Mouse (Mus musculus) ES-E14 (cell line): Measurements from ENCODE around the gene Zfp143. TPM values are rescaled to one million over a fixed set of nuclear protein-coding genes. Genes with fewer than 3 reads are reported as not detected.

Source experiments
- DNase-seq: peaks from one replicate; pipeline ENCODE4 v3.0.0-alpha.2; 2013; ENCODE audit warnings: low read depth, low spot score
- H3K27ac ChIP-seq: 2 replicates; pipeline ENCODE4 v1.5.1; 2012; ENCODE audit warnings: low read depth, mild to moderate bottlenecking, low read length, moderate library complexity, mixed read lengths; ENCODE audit not compliant: poor library complexity, insufficient read depth, severe bottlenecking
- H3K36me3 ChIP-seq: 2 replicates; pipeline ENCODE4 v1.6.1; 2012; ENCODE audit warnings: mild to moderate bottlenecking, low read length, moderate library complexity, mixed read lengths; ENCODE audit not compliant: control insufficient read depth, poor library complexity, insufficient read depth, severe bottlenecking
- H3K4me1 ChIP-seq, 2 experiments: fragments of 150-350 bp in 1 of 2; sonication (generic) in 1 of 2; 2 replicates each; pipeline ENCODE4 v1.6.1; 2012; ENCODE audit warnings: low read length in 2 of 2, mild to moderate bottlenecking in 1 of 2, mixed read lengths in 1 of 2; ENCODE audit not compliant: control insufficient read depth in 2 of 2, insufficient read depth in 2 of 2, poor library complexity in 1 of 2
- H3K4me3 ChIP-seq, 2 experiments: fragments of 150-350 bp in 1 of 2; sonication (generic) in 1 of 2; 2 replicates each; pipeline ENCODE4 v1.5.1; 2012; ENCODE audit warnings: low read length in 2 of 2, low read depth in 1 of 2, mild to moderate bottlenecking in 1 of 2, mixed read lengths in 1 of 2; ENCODE audit not compliant: insufficient read depth in 1 of 2, poor library complexity in 1 of 2, severe bottlenecking in 1 of 2
- H3K9ac ChIP-seq: 2 replicates; pipeline ENCODE4 v1.6.1; 2012; ENCODE audit warnings: low read depth, mild to moderate bottlenecking, low read length, mixed read lengths; ENCODE audit not compliant: poor library complexity, insufficient read depth, severe bottlenecking
- H3K9me3 ChIP-seq: fragments of 150-350 bp; sonication (generic); 2 replicates; pipeline ENCODE4 v1.6.1; 2012; ENCODE audit warnings: low read depth, mild to moderate bottlenecking, low read length; ENCODE audit not compliant: control insufficient read depth, insufficient read depth
- CHD2 ChIP-seq: IDR thresholded peaks from 2 replicates; pipeline ENCODE4 v1.6.1; 2014; ENCODE audit warnings: mild to moderate bottlenecking, low read depth, low read length, inconsistent platforms
- HCFC1 ChIP-seq: IDR thresholded peaks from 2 replicates; pipeline ENCODE4 v1.6.1; 2012; ENCODE audit warnings: low read length, inconsistent platforms, borderline replicate concordance; ENCODE audit not compliant: insufficient read depth
- MAFK ChIP-seq: IDR thresholded peaks from 2 replicates; pipeline ENCODE4 v1.6.1; 2014; ENCODE audit warnings: mild to moderate bottlenecking, low read depth, low read length, inconsistent platforms; ENCODE audit not compliant: insufficient read depth
- ZC3H11A ChIP-seq: IDR thresholded peaks from 2 replicates; pipeline ENCODE4 v1.6.1; 2012; ENCODE audit warnings: low read depth, mild to moderate bottlenecking, inconsistent platforms, low read length, borderline replicate concordance
- ZNF384 ChIP-seq: IDR thresholded peaks from 2 replicates; pipeline ENCODE4 v1.6.1; 2012; ENCODE audit warnings: low read depth, low read length, inconsistent platforms
- in situ Hi-C, 2 experiments: fragments of 600-800 bp; cut with MboI; formaldehyde crosslinking; loops; one replicate each; pipeline ENCODE4 v1.15.1; 2025; ENCODE audit warnings: low sequenced_read_pairs in 2 of 2, inconsistent platforms in 1 of 2; ENCODE audit not compliant: unreplicated experiment in 2 of 2
- total RNA-seq: library from RNA; depleted of rRNA; stranded (reverse); fragments of 300-350 nt; gene quantifications from 2 replicates; pipeline ENCODE4 v1.2.3, GENCODE M21; 2012

Gene Zfp143
- total RNA-seq, 1 experiment, result 23.1 TPM

DNA sequence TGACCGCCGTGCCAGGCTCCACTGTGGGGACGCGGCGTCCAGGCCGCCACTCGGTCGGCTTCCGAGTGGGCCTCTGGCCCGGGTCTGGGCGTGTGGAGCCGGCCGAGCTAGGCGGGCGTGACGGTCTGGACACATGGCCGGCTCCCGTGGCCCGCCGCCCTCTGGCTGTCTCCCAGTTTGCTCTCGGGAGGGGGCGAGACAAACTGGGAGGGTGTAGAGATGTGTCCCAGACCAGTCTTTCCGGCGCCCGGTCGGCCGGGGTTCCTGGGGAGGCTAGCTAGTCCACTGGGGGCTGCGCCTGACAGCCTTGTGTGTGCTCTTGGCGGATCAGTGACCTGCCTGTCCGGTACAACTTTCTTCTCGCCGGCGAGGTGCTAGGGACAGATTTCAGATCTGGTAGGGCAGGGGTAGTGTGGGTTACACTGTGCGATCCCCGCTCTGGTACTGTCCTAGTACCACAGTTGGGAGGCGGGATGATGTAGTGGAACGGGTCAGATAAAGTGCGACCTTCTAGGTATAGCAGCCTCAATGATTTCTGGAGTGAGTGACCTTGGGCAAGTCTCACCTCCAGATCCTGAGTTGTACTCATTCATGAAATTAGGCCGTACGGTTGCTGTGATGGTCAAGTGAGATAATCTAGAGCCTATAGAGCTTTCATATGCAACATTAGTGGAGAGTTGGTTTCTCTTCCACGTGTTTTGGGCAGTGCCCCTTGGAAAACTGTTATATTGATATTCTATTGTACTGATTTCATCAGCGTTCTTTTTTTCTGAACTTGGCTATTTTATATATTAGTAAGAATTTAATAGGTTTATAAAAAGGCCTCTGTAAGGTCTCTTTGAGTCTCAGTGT lies 42.2 kb upstream of the Zfp143 start:
- H3K4me3 ChIP-seq, result peak overlapping the region; percentile 94 to 98

DNA sequence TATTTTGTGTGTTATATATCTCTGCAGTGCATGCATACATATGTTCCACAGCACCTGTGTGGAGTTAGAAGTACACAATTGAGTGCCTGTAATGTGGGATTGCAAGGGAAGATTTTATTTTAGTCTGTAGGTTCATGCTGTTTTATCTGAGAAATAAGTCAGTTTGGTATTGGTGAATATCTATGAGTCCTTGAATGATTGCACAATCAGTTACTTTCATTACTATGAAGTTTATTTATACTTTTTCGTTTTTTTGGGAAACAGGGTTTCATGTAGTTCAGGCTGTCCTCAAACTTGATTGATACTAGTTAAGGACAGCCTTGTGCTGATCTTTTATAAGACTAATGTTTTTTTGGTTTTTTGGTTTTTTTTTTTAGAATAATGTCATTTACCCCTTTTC lies 37.5 kb upstream of the Zfp143 start:
- peaks cover 0 to 9% of the 10 kb centered on the region in 2 experiments; a peak in 2 of 4 replicates for H3K4me1 ChIP-seq
- TF ChIP-seq HCFC1 (no peak), ZC3H11A (no peak), MAFK (no peak), CHD2 (no peak), ZNF384 (no peak)
- peaks cover 7% of the 10 kb centered on the region; the same call in 1 of the 2 replicates for H3K36me3 ChIP-seq
- H3K9me3 ChIP-seq, result no peaks in the 10 kb centered on the region
- H3K9ac ChIP-seq, result no peak overlapping the region
- H3K27ac ChIP-seq, result no peak overlapping the region
- in situ Hi-C loops, result no loop called here
- DNase-seq, result no peak
- no peak overlapping the region for H3K4me3 ChIP-seq

More for the DNA sequence above, 42.2 kb upstream of the Zfp143 start:
- TF ChIP-seq ZNF384, result no peak
- no peak for TF ChIP-seq MAFK
- no peak for TF ChIP-seq ZC3H11A
- TF ChIP-seq CHD2, result no peak
- TF ChIP-seq HCFC1, result no peak
- Histone ChIP-seq H3K9me3 (no peaks in the 10 kb centered on the region), H3K4me1 (peaks cover 0 to 10% of the 10 kb centered on the region in 2 experiments; a peak in 1 of 4 replicates), H3K36me3 (peaks cover 2% of the 10 kb centered on the region; the same call in 1 of the 2 replicates), H3K9ac (peak overlapping the region; percentile 100), H3K27ac (peak overlapping the region; percentile 85)
- peak; percentile 25 for DNase-seq
- in situ Hi-C loops, result no loop called here

GRCm38 (mm10) chr7:110026594-110026993 lies 34.4 kb upstream of the Zfp143 start:
- H3K9ac ChIP-seq, result no peak overlapping the region
- peaks cover 0 to 2% of the 10 kb centered on the region in 2 experiments; a peak in 2 of 4 replicates for H3K4me1 ChIP-seq
- H3K36me3 ChIP-seq, result peaks cover 16% of the 10 kb centered on the region; the same call in 1 of the 2 replicates
- no peak overlapping the region for H3K27ac ChIP-seq
- no peaks in the 10 kb centered on the region for H3K9me3 ChIP-seq
- in situ Hi-C loops, result no loop called here
- no peak for DNase-seq
- no peak for TF ChIP-seq CHD2
- no peak for TF ChIP-seq ZNF384
- no peak for TF ChIP-seq ZC3H11A
- TF ChIP-seq MAFK, result no peak
- no peak overlapping the region for H3K4me3 ChIP-seq

- H3K9me3 ChIP-seq, result no peaks in the 10 kb centered on the region
- no peak overlapping the region for H3K27ac ChIP-seq
- peaks cover 0 to 2% of the 10 kb centered on the region in 2 experiments; a peak in 2 of 4 replicates for H3K4me1 ChIP-seq
- TF ChIP-seq CHD2, result no peak
- no peak for TF ChIP-seq HCFC1
- TF ChIP-seq MAFK, result no peak
- no peak for TF ChIP-seq ZNF384
- TF ChIP-seq ZC3H11A, result no peak
- H3K4me3 ChIP-seq, result no peak overlapping the region
- in situ Hi-C loops, result no loop called here
- no peak overlapping the region for H3K9ac ChIP-seq
- no peak for DNase-seq
- H3K36me3 ChIP-seq, result peaks cover 18% of the 10 kb centered on the region; the same call in 1 of the 2 replicates
Observed at GRCm38 (mm10) chr7:110028826-110029225, 32.2 kb upstream of the Zfp143 start.
